In genomic region chr11:50637026-50637425, GRCm38 (mm10) we compare ENCODE assay signal across 23 mouse cellular contexts. TPM values are rescaled to one million over a fixed set of nuclear protein-coding genes. Genes with fewer than 3 reads are reported as not detected.
DNase-seq lines count a peak whose midpoint lies in the region; ATAC-seq and TF ChIP-seq lines count a peak whose summit lies in the region.
"Had no signal": no experiment of that assay in that cellular context is flagged by ENCODE, and none has a peak within 500 bp of the region (broad histone marks: within the 10 kb centered on the region; RNA-seq: fewer than 3 reads in every experiment).

No protein-coding gene starts in this region.

- H3K9ac ChIP-seq in midbrain, embryonic 11.5 days (ENCODE audit: low read length), result no peak overlapping the region
- no peak overlapping the region for H3K9ac ChIP-seq in midbrain, postnatal 0 days (replicated peaks; ENCODE audit: low read length, poor library complexity, severe bottlenecking)
- H3K9ac ChIP-seq in heart, embryonic 11.5 days (ENCODE audit: low read depth, low read length), result no peak overlapping the region
- H3K9ac ChIP-seq: forebrain, embryonic 15.5 days; intestine, embryonic 15.5 days; limb, embryonic 13.5 days; liver, embryonic 12.5 days; midbrain, embryonic 12.5 days had no signal

- no peak; the same call in 1 of the 2 replicates for ATAC-seq in cerebellum, adult (ENCODE audit: insufficient number of reproducible peaks, low FRiP score, low TSS enrichment)
- no peak for ATAC-seq in midbrain, embryonic 11.5 days (ENCODE audit: low FRiP score)
- ATAC-seq in midbrain, postnatal 0 days (ENCODE audit: low FRiP score), result no peak
- no peak for ATAC-seq in heart, embryonic 11.5 days (replicated peaks; ENCODE audit: insufficient number of reproducible peaks, low FRiP score, low TSS enrichment)
- ATAC-seq: forebrain, embryonic 15.5 days; hindbrain, embryonic 16.5 days; intestine, embryonic 15.5 days; liver, embryonic 12.5 days had no signal

- peak; percentile 58 for DNase-seq in cerebellum, adult 11 months
- DNase-seq in midbrain, embryonic 11.5 days (ENCODE audit: low spot score, missing footprints), result peak; percentile 12
- no peak for DNase-seq in midbrain, postnatal 0 days (ENCODE audit: low spot score)
- DNase-seq in cerebellum, postnatal 10 days, result peak; percentile 66 to 74
- no peak for DNase-seq in layer of hippocampus, adult 9-10 months (ENCODE audit: low spot score)
- DNase-seq: kidney, adult 9 months; kidney, postnatal 14 days; lung, adult 18-20 months; lung, postnatal 10 days; thymus, adult 2 months; thymus, postnatal 4 days had no signal

- TF ChIP-seq CTCF in midbrain, postnatal 0 days (IDR thresholded peaks at IDR 0.05), result no peak

- H3K36me3 ChIP-seq in midbrain, embryonic 11.5 days (ENCODE audit: control insufficient read depth, insufficient read depth, low read length), result no peaks in the 10 kb centered on the region
- no peaks in the 10 kb centered on the region for H3K36me3 ChIP-seq in midbrain, postnatal 0 days (ENCODE audit: insufficient read depth, low read length)
- H3K36me3 ChIP-seq in heart, embryonic 11.5 days (ENCODE audit: control insufficient read depth, insufficient read depth, low read length), result no peaks in the 10 kb centered on the region
- H3K36me3 ChIP-seq: embryonic facial prominence, embryonic 10.5 days; forebrain, embryonic 15.5 days; heart, embryonic 10.5 days; intestine, embryonic 15.5 days; limb, embryonic 13.5 days; liver, embryonic 12.5 days; midbrain, embryonic 12.5 days had no signal

- 89% methylated on average over 11 of the region's 11 CpGs for WGBS in midbrain, embryonic 11.5 days
- 94% methylated on average over 11 of the region's 11 CpGs for WGBS in midbrain, postnatal 0 days
- WGBS in heart, embryonic 11.5 days (ENCODE audit: insufficient replicate concordance), result 86% methylated on average over 11 of the region's 11 CpGs

- H3K4me2 ChIP-seq in midbrain, embryonic 11.5 days, result no peak overlapping the region
- no peak overlapping the region for H3K4me2 ChIP-seq in midbrain, postnatal 0 days (ENCODE audit: low read depth, low read length, poor library complexity, severe bottlenecking)
- no peak overlapping the region for H3K4me2 ChIP-seq in heart, embryonic 11.5 days
- H3K4me2 ChIP-seq: forebrain, embryonic 15.5 days; intestine, embryonic 15.5 days; limb, embryonic 13.5 days; liver, embryonic 12.5 days; midbrain, embryonic 12.5 days had no signal

- no peaks in the 10 kb centered on the region for H3K4me1 ChIP-seq in midbrain, embryonic 11.5 days (ENCODE audit: control insufficient read depth, insufficient read depth, low read length)
- H3K4me1 ChIP-seq in midbrain, postnatal 0 days (ENCODE audit: insufficient read depth, low read length), result no peaks in the 10 kb centered on the region
- H3K4me1 ChIP-seq in heart, embryonic 11.5 days (ENCODE audit: control insufficient read depth, insufficient read depth, low read length), result peaks cover 3% of the 10 kb centered on the region; the same call in 1 of the 2 replicates
- H3K4me1 ChIP-seq: liver, embryonic 12.5 days; midbrain, embryonic 12.5 days had no signal

- H3K27me3 ChIP-seq in midbrain, embryonic 11.5 days (ENCODE audit: control insufficient read depth, insufficient read depth, low read length), result no peaks in the 10 kb centered on the region
- no peaks in the 10 kb centered on the region for H3K27me3 ChIP-seq in midbrain, postnatal 0 days (ENCODE audit: insufficient read depth, low read length)
- no peaks in the 10 kb centered on the region for H3K27me3 ChIP-seq in heart, embryonic 11.5 days (ENCODE audit: control insufficient read depth, insufficient read depth, low read length)
- H3K27me3 ChIP-seq: forebrain, embryonic 15.5 days; intestine, embryonic 15.5 days; limb, embryonic 13.5 days; liver, embryonic 12.5 days; midbrain, embryonic 12.5 days had no signal

- H3K27ac ChIP-seq in midbrain, embryonic 11.5 days (ENCODE audit: low read depth, low read length), result no peak overlapping the region
- no peak overlapping the region for H3K27ac ChIP-seq in midbrain, postnatal 0 days (ENCODE audit: low read depth, low read length)
- no peak overlapping the region for H3K27ac ChIP-seq in heart, embryonic 11.5 days (ENCODE audit: low read depth, low read length)
- H3K27ac ChIP-seq: embryonic facial prominence, embryonic 10.5 days; forebrain, embryonic 15.5 days; heart, embryonic 10.5 days; intestine, embryonic 15.5 days; limb, embryonic 13.5 days; liver, embryonic 12.5 days; midbrain, embryonic 12.5 days; stomach, postnatal 0 days had no signal

- H3K9me3 ChIP-seq in midbrain, embryonic 11.5 days (ENCODE audit: control insufficient read depth, low read length), result no peaks in the 10 kb centered on the region
- no peaks in the 10 kb centered on the region for H3K9me3 ChIP-seq in midbrain, postnatal 0 days (ENCODE audit: low read length)
- H3K9me3 ChIP-seq in heart, embryonic 11.5 days (replicated peaks; ENCODE audit: control insufficient read depth, low read length), result no peaks in the 10 kb centered on the region
- H3K9me3 ChIP-seq: embryonic facial prominence, embryonic 10.5 days; forebrain, embryonic 15.5 days; heart, embryonic 10.5 days; intestine, embryonic 15.5 days; limb, embryonic 13.5 days; liver, embryonic 12.5 days; midbrain, embryonic 12.5 days had no signal

- no peak overlapping the region for H3K4me3 ChIP-seq in midbrain, embryonic 11.5 days (ENCODE audit: low read depth, low read length)
- H3K4me3 ChIP-seq in midbrain, postnatal 0 days (ENCODE audit: low read depth, low read length), result no peak overlapping the region
- H3K4me3 ChIP-seq in heart, embryonic 11.5 days (ENCODE audit: low read depth, low read length), result no peak overlapping the region
- H3K4me3 ChIP-seq: embryonic facial prominence, embryonic 10.5 days; forebrain, embryonic 15.5 days; heart, embryonic 10.5 days; intestine, embryonic 15.5 days; limb, embryonic 13.5 days; liver, embryonic 12.5 days; midbrain, embryonic 12.5 days had no signal

RNA-seq across cellular contexts. Expression of gene Adamts2, which starts 35.1 kb away (rescaled TPM):
- 0.73 and 0.87 TPM in 2 replicates for polyA plus RNA-seq in midbrain, embryonic 11.5 days (2014; fragmentation: Nextera tagmentation; extraction: Ambion mirVana)
- total RNA-seq in midbrain, postnatal 0 days (2014; rRNA removed), result 12.7 and 17.9 TPM in 2 replicates
- polyA plus RNA-seq in midbrain, postnatal 0 days (2015; fragmentation: Nextera tagmentation; extraction: Ambion mirVana), result 4.5 and 4.9 TPM in 2 replicates
- 2.5 and 2.9 TPM in 2 replicates for polyA plus RNA-seq in heart, embryonic 11.5 days (2014; fragmentation: Nextera tagmentation; extraction: Ambion mirVana)
- total RNA-seq: granulocyte monocyte progenitor cell, adult 5-6 weeks had no signal

Comparison
In these comparisons a context has a peak if more than half of its experiments do, and no peak if none do; other contexts are left out.
1. DNase-seq: peak in cerebellum, adult 11 months (single experiment), midbrain, embryonic 11.5 days (single experiment) and cerebellum, postnatal 10 days (2 of 2); none in midbrain, postnatal 0 days (single experiment) and layer of hippocampus, adult 9-10 months (single experiment).